Mouse (Mus musculus) neural tube, embryonic 13.5 days (tissue): ENCODE data around the gene Akt1s1. TPM values are rescaled to one million over a fixed set of nuclear protein-coding genes. Genes with fewer than 3 reads are reported as not detected.
A peak's percentile ranks its signal among the peaks of the same experiment; 100 is the strongest.

Experiments
- ATAC-seq: fragments of 200-750 bp; cut with Nextera tagmentation; 2 replicates; pipeline ENCODE4 v1.8.0; 2017; ENCODE audit warnings: low read depth, mild to moderate bottlenecking, moderate TSS enrichment, moderate library complexity
- H3K27ac ChIP-seq: fragments of 300-500 bp; sonication (generic); replicated peaks from 2 replicates; pipeline ENCODE4 v1.5.1; 2015; ENCODE audit warnings: moderate library complexity, mild to moderate bottlenecking, inconsistent platforms
- H3K27me3 ChIP-seq: fragments of 300-500 bp; sonication (generic); 2 replicates; pipeline ENCODE4 v1.6.1; 2015; ENCODE audit warnings: mild to moderate bottlenecking, inconsistent platforms
- H3K36me3 ChIP-seq: fragments of 300-500 bp; sonication (generic); 2 replicates; pipeline ENCODE4 v1.6.1; 2015; ENCODE audit warnings: mild to moderate bottlenecking, inconsistent platforms
- H3K4me1 ChIP-seq: fragments of 300-500 bp; sonication (generic); replicated peaks from 2 replicates; pipeline ENCODE4 v1.6.1; 2015; ENCODE audit warnings: inconsistent platforms
- H3K4me2 ChIP-seq: fragments of 300-500 bp; sonication (generic); 2 replicates; pipeline ENCODE4 v1.6.1; 2015; ENCODE audit warnings: inconsistent platforms, mild to moderate bottlenecking, moderate library complexity
- H3K4me3 ChIP-seq: fragments of 300-500 bp; sonication (generic); 2 replicates; pipeline ENCODE4 v1.5.1; 2015; ENCODE audit warnings: mild to moderate bottlenecking, inconsistent platforms
- H3K9ac ChIP-seq: fragments of 300-500 bp; sonication (generic); 2 replicates; pipeline ENCODE4 v1.6.1; 2015; ENCODE audit warnings: moderate library complexity, mild to moderate bottlenecking, inconsistent platforms
- H3K9me3 ChIP-seq: fragments of 300-500 bp; sonication (generic); 2 replicates; pipeline ENCODE4 v1.6.1; 2016; ENCODE audit warnings: inconsistent platforms
- WGBS: fragments of 180-500 bp; shearing (Covaris S2); methylation state at CpG from one replicate; pipeline ENCODE4 v1.1.7; 2015; 5-methylcytosine and 5-hydroxymethylcytosine counted together
- polyA plus RNA-seq: library from polyadenylated mRNA; unstranded; fragments of >200 nt; fragmentation: Nextera tagmentation; extraction: Ambion mirVana; gene quantifications from 2 replicates; pipeline ENCODE4 v1.2.1, GENCODE M21; 2015

Gene Akt1s1
- polyA plus RNA-seq, 1 experiment from 2014 or later, result 99.0 TPM

DNA sequence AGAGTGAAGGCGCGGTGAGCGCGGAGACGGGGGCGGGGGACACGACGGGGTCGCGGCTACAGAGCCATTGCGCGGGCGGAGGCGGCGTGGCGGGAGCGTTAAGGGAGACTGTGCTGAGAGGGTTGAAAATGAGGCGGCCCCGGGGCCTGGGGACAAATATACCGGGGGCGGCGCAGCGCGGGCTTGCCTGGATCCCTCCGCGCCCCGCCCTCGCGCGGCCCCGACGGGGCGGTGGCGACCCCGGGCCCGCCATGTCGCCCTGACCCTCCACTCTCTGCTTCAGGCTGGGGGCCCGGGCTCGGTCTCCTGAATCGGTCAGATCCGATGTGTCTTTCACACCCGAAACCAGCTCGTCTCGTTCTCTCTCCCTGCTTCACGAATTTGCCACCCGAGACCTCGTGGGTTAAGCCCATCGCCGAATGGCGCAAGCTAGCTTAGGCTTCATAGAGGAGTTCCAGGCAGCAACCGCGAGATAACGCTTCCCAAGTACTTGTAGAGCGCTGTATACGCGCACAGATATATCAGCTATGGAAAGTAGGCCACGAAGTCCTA, 32.2 kb upstream of the Akt1s1 start, which contains the start of gene Atf5:
Gene Atf5, minus strand, starts transcription at position 189 of the 552 bp plus-strand sequence.
- H3K27ac ChIP-seq, result peak within 1 kb of the TSS; percentile 94
- H3K4me3 ChIP-seq, result peak within 1 kb of the TSS; percentile 84
- ATAC-seq, result peak; percentile 45
- H3K4me1 ChIP-seq, result peaks cover 56% of the 10 kb centered on the region
- peaks cover 4% of the 10 kb centered on the region; the same call in 1 of the 2 replicates for H3K36me3 ChIP-seq
- H3K9me3 ChIP-seq, result no peaks in the 10 kb centered on the region
- H3K4me2 ChIP-seq, result peak within 1 kb of the TSS; percentile 69
- H3K27me3 ChIP-seq, result no peaks in the 10 kb centered on the region
- peak within 1 kb of the TSS; percentile 93 for H3K9ac ChIP-seq
- WGBS, result under 1% methylated on average over 50 of the region's 57 CpGs

DNA sequence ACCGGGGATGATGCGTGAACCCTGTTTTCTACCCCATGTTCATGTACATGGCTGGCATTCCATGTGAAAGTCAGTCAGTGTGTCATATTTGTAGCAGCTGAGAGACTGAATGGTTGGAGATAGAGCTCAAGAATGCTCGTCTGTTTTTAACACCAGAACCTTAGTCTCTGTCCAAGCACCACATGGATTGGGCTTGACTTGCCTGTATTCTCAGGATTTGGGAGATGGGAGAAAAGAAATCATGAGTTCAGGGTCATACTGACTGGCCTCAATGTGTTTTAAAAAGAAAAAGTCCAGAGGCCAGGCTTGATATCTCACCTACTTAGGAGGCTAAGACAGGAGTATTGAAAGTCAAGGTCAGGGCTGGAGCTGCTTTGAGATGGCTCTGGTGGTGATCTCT, 31.4 kb upstream of the Akt1s1 start:
- 37% methylated on average over 3 of the region's 3 CpGs for WGBS

DNA sequence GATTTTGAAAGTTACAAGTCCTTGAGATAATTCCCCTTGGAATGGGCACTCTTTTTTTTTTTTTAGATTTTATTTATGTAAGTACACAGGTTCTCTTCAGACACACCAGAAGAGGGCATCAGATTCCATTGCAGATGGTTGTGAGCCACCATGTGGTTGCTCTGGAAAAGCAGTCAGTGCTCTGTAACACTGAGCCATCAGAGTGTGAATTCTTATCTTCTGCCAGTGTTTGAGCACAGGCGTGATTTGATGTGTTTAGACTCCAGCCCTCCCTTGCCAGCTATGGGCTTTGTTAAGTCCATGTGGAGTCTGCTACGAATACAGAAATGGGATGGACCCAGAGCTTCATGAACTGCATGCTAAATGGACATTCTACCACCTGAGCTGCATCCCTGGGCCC, 30.6 kb upstream of the Akt1s1 start:
- H3K9ac ChIP-seq, result 0 out of 2 replicates have a peak overlapping the region, but pooled peaks have one; percentile 93
- H3K27me3 ChIP-seq, result no peaks in the 10 kb centered on the region
- H3K4me2 ChIP-seq, result peak overlapping the region; percentile 69
- WGBS, result 46% methylated on average over 2 of the region's 2 CpGs
- H3K27ac ChIP-seq, result no peak overlapping the region
- peak overlapping the region; percentile 84 for H3K4me3 ChIP-seq
- no peaks in the 10 kb centered on the region for H3K36me3 ChIP-seq
- no peak for ATAC-seq
- H3K4me1 ChIP-seq, result peaks cover 56% of the 10 kb centered on the region
- H3K9me3 ChIP-seq, result no peaks in the 10 kb centered on the region

More for the DNA sequence above, 31.4 kb upstream of the Akt1s1 start:
- no peaks in the 10 kb centered on the region for H3K27me3 ChIP-seq
- ATAC-seq, result no peak
- H3K36me3 ChIP-seq, result no peaks in the 10 kb centered on the region
- H3K4me1 ChIP-seq, result peaks cover 56% of the 10 kb centered on the region
- H3K27ac ChIP-seq, result 0 out of 2 replicates have a peak overlapping the region, but pooled peaks have one; percentile 94
- H3K9ac ChIP-seq, result peak overlapping the region; percentile 93
- no peaks in the 10 kb centered on the region for H3K9me3 ChIP-seq
- H3K4me2 ChIP-seq, result peak overlapping the region; percentile 69
- peak overlapping the region; percentile 84 for H3K4me3 ChIP-seq

DNA sequence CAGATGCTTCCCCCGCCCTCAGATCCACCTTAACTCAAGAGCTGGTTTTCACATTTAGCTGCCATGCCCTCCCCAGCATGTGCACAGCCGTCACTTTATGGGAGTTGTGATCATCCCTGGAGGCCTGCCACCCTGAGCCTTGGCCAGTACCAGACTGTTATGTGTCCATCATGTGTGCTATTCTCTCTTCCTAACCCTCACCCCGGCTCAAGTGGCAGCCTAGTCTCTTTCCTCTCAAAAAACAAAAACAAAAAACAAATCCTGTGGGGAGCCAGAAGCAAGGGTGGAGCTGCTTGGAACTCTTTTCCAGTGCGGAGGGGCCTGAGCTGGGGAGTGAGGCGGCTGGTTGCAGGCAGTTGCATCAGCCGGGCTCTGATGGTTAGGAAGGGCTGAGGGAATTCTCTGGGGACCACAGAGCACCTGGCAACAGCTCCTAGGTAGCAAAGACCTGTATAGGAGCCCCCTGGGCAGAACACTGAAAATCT, 30.0 kb upstream of the Akt1s1 start:
- peaks cover 56% of the 10 kb centered on the region for H3K4me1 ChIP-seq
- H3K36me3 ChIP-seq, result no peaks in the 10 kb centered on the region
- H3K27ac ChIP-seq, result peak overlapping the region; percentile 46; the same call in 1 of the 2 replicates

DNA sequence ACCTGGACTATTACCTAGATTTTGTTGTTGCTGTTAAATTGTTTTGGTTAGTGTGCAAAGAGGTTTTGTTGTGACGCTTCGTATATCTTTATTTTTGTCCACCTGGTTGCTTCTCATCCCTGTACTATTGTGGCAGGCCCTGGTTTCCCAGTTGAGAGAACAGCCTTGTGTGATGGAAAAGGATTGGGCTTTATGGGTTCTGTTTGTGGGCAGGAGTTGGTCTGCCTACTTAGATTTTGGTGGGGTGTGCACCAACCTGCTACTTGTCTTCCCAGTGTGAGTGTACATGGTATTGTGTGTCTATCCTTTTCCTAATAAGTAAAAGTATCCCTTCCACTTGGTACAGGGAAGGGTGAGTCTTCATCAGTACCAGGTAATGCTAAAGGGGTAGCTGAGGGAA, 29.4 kb upstream of the Akt1s1 start:
- 92% methylated on average over 2 of the region's 2 CpGs for WGBS
- Histone ChIP-seq H3K4me3 (peak overlapping the region; percentile 20; the same call in 1 of the 2 replicates), H3K9ac (peak overlapping the region; percentile 58), H3K9me3 (no peaks in the 10 kb centered on the region), H3K36me3 (no peaks in the 10 kb centered on the region), H3K27me3 (no peaks in the 10 kb centered on the region), H3K27ac (no peak overlapping the region), H3K4me2 (peak overlapping the region; percentile 69), H3K4me1 (peaks cover 58% of the 10 kb centered on the region)
- ATAC-seq, result no peak

More for the DNA sequence above, 30.0 kb upstream of the Akt1s1 start:
- no peaks in the 10 kb centered on the region for H3K27me3 ChIP-seq
- H3K4me3 ChIP-seq, result peak overlapping the region; percentile 20; the same call in 1 of the 2 replicates
- no peak for ATAC-seq
- no peaks in the 10 kb centered on the region for H3K9me3 ChIP-seq
- H3K9ac ChIP-seq, result peak overlapping the region; percentile 58
- 36% methylated on average over 6 of the region's 6 CpGs for WGBS
- H3K4me2 ChIP-seq, result peak overlapping the region; percentile 69

DNA sequence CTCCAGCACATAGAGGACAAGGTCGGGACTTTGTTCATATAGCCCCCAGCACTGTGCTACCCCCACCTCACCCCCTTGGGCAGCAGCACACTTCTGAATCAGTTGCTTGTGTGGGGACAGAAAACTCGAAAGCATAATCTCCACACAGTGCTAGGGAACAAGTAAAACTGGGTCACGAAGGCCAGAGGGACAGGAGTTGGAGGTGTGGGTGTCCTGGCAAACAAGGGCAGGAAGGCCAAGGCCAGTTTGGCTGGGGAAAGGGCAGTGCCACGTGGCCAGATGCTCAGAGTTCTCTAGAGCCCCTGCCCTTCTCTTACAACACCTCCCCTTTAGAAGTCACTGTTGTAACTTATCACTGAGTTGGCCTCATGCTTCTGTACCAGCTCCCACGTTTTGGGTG, 28.9 kb upstream of the Akt1s1 start:
- H3K9me3 ChIP-seq, result no peaks in the 10 kb centered on the region

DNA sequence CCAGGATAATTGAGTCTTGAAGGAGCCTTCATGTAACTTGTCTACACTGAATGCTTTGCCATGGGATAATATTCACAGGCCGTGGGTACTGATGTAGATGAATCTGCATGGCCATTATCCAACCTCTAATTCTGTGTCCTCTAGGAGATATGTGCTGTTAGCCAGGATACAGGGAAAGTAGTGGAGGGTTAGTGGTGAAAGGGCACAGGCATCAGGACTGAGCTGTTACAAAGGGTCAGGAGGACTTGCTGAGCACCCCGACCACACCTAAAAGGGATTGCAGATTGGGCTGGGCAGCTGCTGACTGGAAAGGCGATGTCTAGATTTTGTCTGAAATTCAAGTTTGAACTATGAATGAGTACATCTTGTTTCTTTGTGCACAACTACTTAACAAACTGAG, 28.3 kb upstream of the Akt1s1 start:
- H3K9me3 ChIP-seq, result no peaks in the 10 kb centered on the region
- H3K36me3 ChIP-seq, result no peaks in the 10 kb centered on the region
- H3K27me3 ChIP-seq, result no peaks in the 10 kb centered on the region
- no peak overlapping the region for H3K27ac ChIP-seq
- peaks cover 52% of the 10 kb centered on the region for H3K4me1 ChIP-seq
- H3K9ac ChIP-seq, result no peak overlapping the region
- no peak overlapping the region for H3K4me3 ChIP-seq
- ATAC-seq, result no peak
- no peak overlapping the region for H3K4me2 ChIP-seq
- WGBS, result 84% methylated on average over 3 of the region's 3 CpGs

More for the DNA sequence above, 28.9 kb upstream of the Akt1s1 start:
- no peaks in the 10 kb centered on the region for H3K27me3 ChIP-seq
- no peak overlapping the region for H3K27ac ChIP-seq
- H3K9ac ChIP-seq, result peak overlapping the region; percentile 58; the same call in 1 of the 2 replicates
- no peak overlapping the region for H3K4me3 ChIP-seq
- no peak for ATAC-seq
- H3K4me1 ChIP-seq, result peaks cover 59% of the 10 kb centered on the region
- H3K36me3 ChIP-seq, result no peaks in the 10 kb centered on the region
- 75% methylated on average over 5 of the region's 5 CpGs for WGBS
- peak overlapping the region; percentile 69; the same call in 1 of the 2 replicates for H3K4me2 ChIP-seq

DNA sequence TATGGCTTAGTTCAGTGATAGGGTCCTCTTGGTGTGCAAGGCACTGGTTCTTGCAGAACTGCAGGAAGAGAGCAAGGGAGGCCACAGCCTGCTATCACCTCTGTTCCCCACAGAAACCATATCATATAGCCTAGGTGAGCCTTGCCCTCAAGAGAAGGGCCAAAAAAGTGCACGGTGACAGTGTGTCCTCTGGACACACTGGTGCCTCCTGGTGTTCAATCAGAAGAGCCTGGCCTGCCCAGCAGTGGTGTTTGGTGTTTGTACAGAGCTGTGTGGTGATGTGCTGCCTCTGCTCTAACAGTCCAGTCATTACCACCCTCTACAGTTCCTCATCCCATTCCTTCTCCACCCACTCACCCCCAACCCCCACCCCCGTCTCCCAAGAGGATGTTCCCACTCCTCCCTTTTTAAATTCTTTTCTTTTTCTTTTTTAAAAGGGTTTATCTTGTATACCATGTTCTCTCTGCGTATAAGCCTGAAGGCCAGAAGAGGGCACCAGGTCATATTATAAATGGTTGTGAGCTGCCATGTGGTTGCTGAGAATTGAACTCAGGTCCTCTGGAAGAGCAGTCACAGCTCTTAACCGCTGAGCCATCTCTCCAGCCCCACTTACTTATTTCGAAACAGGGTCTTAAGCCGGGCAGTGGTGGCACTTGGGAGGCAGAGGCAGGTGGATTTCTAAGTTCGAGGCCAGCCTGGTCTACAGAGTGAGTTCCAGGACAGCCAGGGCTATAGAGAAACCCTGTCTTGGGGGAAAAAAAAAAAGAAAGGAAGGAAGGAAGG, 26.9 kb upstream of the Akt1s1 start:
- Histone ChIP-seq H3K9ac (no peak overlapping the region), H3K9me3 (no peaks in the 10 kb centered on the region), H3K36me3 (no peaks in the 10 kb centered on the region), H3K27ac (no peak overlapping the region), H3K27me3 (no peaks in the 10 kb centered on the region), H3K4me2 (no peak overlapping the region), H3K4me3 (no peak overlapping the region), H3K4me1 (peaks cover 50% of the 10 kb centered on the region)
- 85% methylated on average over 7 of the region's 7 CpGs for WGBS
- ATAC-seq, result no peak

DNA sequence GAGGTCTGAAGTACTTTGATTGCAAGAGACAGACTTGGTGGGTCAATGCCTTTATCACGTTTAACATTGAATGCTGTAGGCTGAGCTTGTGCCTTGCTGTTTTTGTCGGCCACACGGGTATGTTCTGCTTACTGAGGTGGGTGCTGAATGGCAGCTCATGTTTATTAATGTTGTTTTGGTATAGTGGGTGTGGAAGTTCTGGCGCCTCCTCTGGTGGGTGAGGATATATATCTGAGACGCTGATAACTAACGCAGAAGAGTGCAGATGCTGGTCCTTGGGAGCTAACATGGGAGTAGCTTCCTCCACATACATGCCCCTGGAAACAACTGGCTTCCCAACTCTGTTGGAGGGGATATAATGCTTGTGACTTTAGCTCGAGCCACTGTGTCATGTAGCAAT, 25.4 kb upstream of the Akt1s1 start:
- Histone ChIP-seq H3K9me3 (no peaks in the 10 kb centered on the region), H3K4me1 (peaks cover 34% of the 10 kb centered on the region), H3K4me3 (no peak overlapping the region), H3K36me3 (peaks cover 7% of the 10 kb centered on the region; the same call in 1 of the 2 replicates), H3K4me2 (no peak overlapping the region), H3K9ac (no peak overlapping the region), H3K27me3 (no peaks in the 10 kb centered on the region), H3K27ac (no peak overlapping the region)
- ATAC-seq, result no peak
- WGBS, result 41% methylated on average over 7 of the region's 7 CpGs

DNA sequence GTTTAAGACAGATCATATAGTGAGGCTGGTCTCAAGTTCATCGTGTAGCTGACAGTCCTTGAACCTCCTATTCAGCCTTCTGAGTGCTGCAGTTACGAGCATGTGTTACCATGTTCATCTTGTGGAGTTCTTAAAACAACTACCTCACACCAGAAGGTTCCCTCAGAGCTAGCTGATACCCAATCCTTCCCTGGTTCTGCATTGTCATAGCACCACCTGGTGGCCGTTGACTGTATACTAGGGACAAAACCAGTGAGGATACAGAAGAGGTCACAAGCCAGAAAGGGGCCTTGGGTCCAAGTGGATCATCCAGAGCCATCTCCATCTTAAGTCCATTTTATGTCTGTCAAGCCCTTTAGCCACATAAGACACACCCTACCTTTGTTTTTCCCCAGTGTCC, 23.9 kb upstream of the Akt1s1 start:
- Histone ChIP-seq H3K9me3 (no peaks in the 10 kb centered on the region), H3K4me2 (no peak overlapping the region), H3K4me1 (peaks cover 19% of the 10 kb centered on the region), H3K27ac (no peak overlapping the region), H3K36me3 (peaks cover 21% of the 10 kb centered on the region), H3K4me3 (no peak overlapping the region), H3K27me3 (no peaks in the 10 kb centered on the region), H3K9ac (peak overlapping the region; percentile 27; the same call in 1 of the 2 replicates)
- WGBS, result 27% methylated on average over 3 of the region's 3 CpGs
- peak; percentile 70 for ATAC-seq

DNA sequence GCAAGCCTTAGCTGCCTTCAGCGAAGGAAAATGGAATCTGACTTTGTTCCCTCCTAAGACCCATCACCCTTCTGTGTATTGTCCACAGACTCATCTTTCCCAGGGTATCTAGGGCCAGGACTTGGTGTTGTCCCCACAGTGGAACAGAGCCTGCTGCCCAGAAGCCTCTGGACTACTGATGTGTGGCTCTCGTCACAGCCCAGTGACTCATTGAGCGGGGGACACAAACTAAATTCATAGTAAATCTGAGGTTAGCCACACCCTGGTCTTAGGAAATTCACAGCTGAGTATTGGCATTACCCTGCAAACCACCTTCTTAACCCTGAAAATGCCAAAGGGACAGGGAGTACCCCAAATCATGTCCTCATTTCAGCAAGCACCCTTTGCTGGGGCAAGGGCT, 22.0 kb upstream of the Akt1s1 start:
- H3K4me3 ChIP-seq, result no peak overlapping the region
- H3K4me2 ChIP-seq, result no peak overlapping the region
- peaks cover 40% of the 10 kb centered on the region for H3K36me3 ChIP-seq
- no peaks in the 10 kb centered on the region for H3K27me3 ChIP-seq
- no peak overlapping the region for H3K27ac ChIP-seq
- ATAC-seq, result no peak
- H3K4me1 ChIP-seq, result peaks cover 6% of the 10 kb centered on the region; the same call in 1 of the 2 replicates
- H3K9ac ChIP-seq, result no peak overlapping the region
- WGBS, result 94% methylated on average over 3 of the region's 3 CpGs
- no peaks in the 10 kb centered on the region for H3K9me3 ChIP-seq

DNA sequence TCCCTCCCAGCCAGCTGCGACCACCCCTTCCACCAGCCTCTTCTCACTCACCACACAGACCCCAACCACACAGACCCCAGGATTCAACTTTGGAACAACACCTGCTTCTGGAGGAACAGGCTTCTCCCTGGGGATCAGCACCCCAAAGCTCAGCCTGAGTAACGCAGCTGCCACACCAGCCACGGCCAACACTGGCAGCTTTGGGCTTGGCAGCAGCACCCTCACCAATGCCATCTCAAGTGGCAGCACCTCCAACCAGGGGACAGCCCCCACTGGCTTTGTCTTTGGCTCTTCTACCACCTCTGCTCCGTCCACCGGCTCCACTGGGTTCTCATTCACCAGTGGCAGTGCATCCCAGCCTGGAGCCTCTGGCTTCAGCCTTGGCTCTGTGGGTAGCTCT, 20.1 kb upstream of the Akt1s1 start:
- Histone ChIP-seq H3K9me3 (no peaks in the 10 kb centered on the region), H3K4me1 (peaks cover 6% of the 10 kb centered on the region; the same call in 1 of the 2 replicates), H3K27ac (no peak overlapping the region), H3K36me3 (peaks cover 46% of the 10 kb centered on the region), H3K27me3 (no peaks in the 10 kb centered on the region), H3K9ac (no peak overlapping the region), H3K4me2 (no peak overlapping the region), H3K4me3 (no peak overlapping the region)
- 93% methylated on average over 5 of the region's 5 CpGs for WGBS
- no peak for ATAC-seq
